Mouse (Mus musculus): ENCODE measurements at regions not wholly inside any gene's neighbourhood (a gene's known extent, or its start where the extent isn't known, plus 50 kb on each side); places are given as distances from the start of the nearest gene placed in this dataset.

DNA sequence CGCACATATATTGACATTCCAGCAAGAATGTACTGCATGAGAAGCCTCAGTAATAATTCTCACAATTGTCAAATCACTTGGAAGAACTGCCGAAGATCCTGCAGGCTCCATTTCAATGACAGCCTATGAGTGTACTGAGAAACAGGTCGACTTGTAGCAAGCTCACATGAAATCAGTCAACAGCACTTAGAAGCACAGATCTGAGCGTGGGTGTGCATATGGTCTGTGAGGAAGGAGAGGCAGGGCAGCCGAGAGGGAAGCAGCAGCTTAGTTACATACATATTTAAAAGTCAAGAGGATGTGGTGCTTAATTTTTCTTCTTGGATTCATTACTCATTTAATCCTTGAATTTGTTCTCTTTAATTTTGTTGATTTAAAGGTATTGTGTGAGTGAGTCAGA is 967.4 kb upstream of the Epha7 start:
- peak in 1 of 2 experiments; percentile 10 for DNase-seq (ENCODE audit: low spot score in 2 of 2)

DNA sequence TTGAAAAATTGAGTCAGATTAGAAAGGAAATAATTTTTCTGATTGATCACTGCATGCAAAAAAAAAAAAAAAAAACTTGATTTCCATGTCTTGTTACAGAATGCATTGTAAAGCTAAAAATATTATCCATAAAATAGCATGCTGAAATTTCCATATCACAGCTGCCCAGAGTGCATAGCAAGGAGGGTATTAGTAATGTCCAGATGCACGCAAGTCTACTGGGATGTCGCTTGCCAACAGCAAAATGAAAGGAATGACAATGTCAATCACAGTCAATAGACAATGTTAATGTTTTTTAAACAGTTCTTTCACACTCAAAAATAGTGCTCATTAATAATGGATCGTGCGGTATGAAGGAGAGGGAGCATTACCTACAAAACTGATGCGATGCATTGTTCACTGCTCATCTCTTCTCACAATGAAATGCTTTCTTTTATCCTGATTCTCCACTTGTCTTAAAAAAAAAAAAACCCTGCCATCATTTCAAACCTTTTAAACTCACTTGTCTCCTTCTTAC is 966.8 kb upstream of the Epha7 start:
- DNase-seq (ENCODE audit: low spot score in 2 of 2): no peak

DNA sequence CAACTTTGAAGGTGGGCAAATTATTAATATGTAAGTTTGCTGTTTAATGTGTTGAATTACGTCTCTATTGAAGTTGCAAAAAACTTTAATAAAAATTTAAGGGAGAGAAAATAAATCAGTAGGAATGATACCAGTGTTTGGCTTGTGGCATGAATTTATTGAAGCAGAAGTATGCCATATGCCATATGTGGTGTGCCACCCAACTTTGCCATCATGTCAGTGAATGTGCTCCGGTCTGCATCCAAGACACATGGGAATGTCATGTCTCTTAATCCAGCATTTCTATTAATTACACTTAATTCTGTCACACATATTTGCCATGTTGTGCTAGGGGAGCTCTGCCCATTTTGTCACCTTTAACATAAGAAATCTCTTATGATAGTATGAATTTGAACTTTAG is 956.8 kb upstream of the Epha7 start:
- DNase-seq (ENCODE audit: low spot score in 2 of 2): no peak

DNA sequence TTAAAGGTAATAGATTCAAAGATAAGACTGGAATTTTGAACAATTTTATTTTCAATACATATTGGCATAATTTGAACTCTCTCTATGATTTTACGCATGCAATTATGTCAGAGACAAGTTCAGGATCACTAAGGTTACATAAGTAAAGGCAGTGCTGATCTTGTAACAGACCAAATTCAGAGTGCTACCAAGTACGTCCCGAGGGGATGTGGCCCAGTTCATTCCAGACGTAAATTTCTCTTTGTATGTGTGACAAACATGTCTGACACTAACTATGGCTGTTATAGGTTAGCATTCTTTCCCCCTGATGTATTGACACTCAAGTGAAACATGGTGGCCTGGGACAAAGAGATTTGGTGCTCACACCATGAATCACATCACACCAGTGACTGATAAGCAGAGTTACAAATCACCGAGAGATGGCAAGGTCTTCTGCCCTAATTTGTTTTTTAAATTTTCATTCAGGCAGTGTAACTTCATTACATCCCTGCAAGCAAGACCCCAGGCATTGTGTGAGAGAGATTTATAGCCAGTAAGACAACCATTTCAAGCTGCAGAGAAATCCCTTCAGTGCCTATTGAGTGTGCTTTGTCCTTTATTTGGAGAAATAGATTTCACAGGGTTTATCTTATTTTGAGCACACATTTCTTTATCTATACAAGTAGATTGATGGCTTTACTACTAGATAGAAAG is 925.5 kb upstream of the Epha7 start:
- DNase-seq (ENCODE audit: low spot score in 2 of 2): no peak

DNA sequence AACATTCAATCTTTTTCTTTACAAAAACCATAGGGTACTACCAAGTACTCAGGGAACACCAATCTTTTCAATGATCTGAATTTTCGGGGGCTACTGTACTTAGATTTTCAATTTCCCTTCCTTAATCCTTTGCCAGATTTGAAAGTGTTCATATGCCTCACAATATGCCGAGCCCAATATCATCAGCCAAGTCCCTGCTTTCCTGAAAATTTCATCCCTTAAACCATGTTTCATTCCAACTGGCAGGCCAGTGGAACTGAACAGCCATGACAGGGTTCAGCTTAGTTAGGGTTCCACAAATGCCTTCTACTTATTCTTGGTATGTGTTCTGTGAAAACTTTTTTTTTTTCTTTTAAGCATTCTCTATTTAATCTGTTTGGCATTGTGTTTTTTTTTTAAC is 916.5 kb upstream of the Epha7 start:
- DNase-seq (ENCODE audit: low spot score in 2 of 2): no peak

DNA sequence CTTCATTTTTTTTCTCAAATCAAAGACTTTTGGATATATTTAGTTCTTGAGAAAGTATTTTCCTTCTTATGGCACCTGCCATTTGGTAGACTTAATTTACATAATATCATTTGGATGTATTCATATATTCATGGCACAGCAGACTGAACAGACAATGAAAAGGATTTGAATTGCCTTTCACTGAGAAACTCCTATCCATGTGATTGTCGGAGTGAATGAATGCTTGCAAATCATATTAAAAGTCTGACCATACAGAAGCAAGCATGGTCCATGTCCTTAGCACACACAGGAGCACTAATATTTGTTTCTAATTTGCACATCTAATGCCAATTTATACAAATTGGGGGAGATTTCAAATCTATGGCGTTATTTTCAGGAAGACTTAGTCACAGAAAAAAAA is 867.6 kb upstream of the Epha7 start:
- DNase-seq (ENCODE audit: low spot score in 2 of 2): no peak

DNA sequence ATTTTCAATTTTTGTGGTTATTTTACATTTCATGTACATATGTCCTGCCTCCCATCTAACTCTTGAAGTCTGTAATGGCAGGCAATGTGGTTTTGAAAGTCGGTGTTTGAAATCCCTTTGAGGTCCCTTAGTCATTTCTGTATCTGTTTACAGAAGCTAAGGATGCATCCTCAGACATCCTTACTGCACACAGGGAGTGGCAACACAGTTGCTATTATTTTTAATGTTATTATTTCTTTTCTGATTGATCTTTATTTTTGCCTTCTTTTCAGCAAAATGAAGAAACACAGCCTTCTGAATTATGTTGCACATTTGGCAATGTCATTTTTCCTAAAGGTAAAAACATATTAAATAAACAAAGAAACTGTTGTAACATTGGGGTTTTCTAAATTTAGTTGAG is 867.2 kb upstream of the Epha7 start:
- DNase-seq (ENCODE audit: low spot score in 2 of 2): no peak

DNA sequence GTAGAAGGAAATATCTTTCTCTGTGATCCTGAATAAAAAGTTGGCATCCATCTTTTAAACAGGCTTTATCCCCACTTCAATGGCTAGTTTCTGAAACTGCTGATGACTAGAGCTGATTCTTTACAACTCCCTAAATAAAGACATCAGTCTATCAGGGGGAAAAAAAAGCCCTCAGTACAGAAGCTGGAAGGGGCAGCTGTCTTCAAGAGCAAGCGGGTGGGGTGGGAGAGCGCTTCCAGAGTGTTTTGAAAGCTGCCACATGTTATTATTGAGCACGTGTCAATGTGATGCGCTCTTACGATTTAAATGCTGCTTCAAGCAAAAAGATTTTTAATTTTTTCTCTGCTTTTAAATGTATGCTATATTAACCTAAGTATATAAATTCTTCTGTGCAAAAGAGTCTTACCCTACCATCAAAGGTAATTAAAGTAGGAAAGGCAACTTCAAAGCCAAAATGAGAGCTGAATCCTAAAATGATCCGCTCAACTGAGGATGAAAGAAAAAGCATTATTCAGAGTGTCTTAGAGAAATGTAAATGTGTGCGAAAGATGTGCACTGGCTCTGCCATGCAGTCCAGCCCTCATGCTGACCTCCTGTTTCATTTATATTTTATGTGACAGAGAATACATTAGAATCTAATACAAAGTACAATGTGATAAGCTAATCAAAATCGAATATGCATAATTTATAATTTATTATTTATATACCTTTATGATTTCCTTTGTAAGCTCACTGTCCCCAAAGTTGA is 862.8 kb upstream of the Epha7 start:
- no peak for DNase-seq (ENCODE audit: low spot score in 2 of 2)

DNA sequence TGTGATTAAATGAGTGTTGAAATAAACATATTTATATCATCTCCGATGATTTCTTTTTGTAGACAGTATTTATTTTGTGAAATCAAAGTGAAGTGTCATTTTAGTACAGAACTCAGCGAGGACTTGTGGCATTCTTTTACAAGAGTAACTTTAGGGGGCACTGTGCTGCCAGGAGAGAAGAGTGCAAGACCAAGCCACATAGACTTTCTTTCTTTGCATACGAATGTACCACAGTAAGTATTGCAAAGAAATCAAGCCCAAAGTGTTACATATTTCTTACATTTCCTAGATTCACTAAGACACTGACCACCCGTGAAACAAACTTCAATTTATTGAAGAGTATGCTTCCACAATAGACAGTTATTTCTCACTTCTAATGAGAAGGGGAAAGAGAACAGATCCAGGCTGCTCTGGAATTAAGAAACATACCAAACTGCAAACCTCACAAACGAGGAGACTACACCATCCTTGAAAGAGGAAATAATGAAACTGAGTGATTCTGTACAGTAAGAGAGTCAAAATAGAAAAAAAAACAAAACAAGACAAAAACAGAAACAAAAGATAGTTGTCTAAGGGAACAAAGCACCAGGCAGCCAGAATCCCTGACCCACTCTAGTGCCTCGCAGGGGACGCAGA is 847.8 kb upstream of the Epha7 start:
- no peak for DNase-seq (ENCODE audit: low spot score in 2 of 2)

DNA sequence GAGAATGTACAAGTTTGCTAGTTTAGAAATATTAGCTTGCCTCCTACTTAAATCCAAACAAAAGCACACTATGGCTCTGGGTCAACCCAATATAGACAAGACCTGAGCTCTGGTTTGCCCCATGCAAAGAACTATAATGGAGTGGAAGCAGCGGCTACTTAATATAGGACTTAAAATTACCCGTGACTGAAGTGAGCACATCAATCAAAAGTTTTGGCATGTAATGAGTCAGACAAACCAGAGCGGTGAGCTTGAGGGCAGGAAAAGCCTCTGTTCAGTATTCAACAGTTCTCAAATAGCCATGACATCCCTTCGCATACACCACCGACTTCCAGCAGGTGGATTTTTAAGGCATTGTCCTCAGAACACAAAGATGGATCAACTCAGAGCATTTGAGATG is 842.4 kb upstream of the Epha7 start:
- DNase-seq (ENCODE audit: low spot score in 2 of 2): no peak

DNA sequence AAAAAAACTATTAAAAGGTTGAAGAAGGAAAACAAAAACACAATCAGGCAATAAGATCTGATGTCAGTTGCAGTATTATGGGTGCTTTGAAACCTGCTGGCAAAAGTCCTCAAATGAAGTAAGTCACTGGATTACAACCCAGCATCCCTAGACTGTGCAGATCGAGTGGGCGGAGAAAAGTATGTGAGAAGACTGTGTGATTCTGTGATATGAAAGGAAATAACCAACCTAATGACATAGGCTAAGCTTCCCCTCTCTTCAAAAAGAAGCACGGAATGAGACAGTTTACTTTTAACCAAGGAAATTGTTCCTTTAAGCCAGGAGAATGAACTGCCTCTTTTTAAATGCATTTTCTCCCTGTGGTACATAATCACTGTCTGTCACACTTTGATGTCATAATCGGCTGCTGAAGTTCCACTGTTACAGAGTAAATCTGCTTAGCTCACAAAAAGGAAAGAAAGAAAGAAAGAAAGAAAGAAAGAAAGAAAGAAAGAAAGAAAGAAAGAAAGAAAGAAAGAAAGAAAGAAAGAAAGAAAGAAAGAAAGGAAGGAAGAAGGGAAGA is 833.6 kb upstream of the Epha7 start:
- no peak for DNase-seq (ENCODE audit: low spot score in 2 of 2)

DNA sequence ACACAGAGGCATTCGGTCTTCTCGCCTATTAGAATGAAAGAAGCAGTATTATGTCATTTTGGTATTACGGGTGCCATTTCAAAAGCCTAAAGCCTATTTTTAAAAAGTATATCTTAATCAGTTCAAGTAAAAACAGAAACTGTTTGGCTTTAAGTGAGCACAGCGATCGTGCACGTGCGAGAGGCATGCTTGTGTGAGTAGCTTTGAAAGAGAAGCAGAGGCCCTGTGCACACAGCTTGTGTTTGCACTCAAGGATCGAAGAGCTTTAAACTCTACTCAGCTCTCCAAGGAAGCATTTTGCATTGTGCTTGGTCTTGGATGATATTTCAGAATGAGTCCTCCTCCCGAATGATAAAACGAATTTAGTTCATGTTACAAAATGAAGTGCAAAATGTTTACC is 833.1 kb upstream of the Epha7 start:
- DNase-seq (ENCODE audit: low spot score in 2 of 2): no peak

DNA sequence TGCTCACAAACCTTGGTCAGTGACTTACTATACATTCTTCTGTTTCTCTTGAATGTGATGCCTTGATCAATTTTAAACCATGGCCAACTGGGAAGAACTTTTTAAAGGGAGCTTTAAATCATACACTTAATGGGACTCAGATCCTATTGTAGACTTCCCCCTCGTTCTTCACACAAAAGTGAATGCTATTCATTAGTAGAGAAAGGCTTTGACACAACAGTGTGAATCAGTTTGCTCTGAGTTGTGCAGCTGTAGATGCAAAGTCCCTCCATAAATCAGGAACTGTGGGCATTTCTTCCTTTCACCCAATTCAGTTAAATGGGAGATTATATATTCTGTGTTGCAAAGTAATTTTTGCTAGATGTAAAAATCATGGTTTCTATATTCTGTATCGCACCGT is 831.6 kb upstream of the Epha7 start:
- DNase-seq (ENCODE audit: low spot score in 2 of 2): no peak

DNA sequence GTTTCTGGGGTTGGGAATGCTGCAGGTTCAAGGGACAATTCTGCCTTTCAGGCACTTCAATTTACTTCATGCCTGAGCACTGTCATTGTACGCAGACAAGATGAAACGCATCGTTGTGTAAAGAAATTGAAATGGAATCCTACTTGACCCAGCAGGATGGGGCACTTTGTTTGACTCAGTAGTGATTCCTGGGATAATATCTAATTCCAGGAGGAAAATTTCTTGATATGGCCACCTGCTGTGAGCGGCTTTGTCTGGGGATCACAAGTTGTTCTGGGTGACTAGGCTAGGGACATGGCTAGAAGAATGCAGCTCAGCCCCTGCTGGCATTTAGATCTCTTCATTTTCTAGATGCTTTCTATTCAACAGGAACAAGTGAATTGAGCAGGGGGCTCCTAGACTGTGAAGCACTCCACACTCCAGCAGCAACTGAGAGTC is 824.9 kb upstream of the Epha7 start:
- DNase-seq (ENCODE audit: low spot score in 2 of 2): no peak

DNA sequence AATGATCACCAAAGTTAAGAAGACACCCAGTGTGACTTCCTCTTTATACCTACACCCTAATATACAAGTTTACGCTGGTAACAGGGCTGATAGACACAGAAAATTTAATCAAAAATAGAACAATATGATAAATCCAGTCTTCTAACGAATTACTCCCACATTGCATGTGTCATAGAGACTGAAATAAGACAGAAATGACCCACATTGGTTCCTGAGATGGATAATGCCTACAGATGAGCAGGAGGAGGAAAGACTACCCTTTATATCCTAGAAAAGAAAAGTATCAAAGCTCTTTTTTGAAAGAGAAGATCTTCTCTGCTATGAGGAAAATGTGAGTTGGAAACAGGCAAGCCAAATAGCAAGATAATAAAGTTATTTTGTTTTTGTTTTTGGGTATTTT is 818.5 kb upstream of the Epha7 start:
- no peak for DNase-seq (ENCODE audit: low spot score in 2 of 2)

DNA sequence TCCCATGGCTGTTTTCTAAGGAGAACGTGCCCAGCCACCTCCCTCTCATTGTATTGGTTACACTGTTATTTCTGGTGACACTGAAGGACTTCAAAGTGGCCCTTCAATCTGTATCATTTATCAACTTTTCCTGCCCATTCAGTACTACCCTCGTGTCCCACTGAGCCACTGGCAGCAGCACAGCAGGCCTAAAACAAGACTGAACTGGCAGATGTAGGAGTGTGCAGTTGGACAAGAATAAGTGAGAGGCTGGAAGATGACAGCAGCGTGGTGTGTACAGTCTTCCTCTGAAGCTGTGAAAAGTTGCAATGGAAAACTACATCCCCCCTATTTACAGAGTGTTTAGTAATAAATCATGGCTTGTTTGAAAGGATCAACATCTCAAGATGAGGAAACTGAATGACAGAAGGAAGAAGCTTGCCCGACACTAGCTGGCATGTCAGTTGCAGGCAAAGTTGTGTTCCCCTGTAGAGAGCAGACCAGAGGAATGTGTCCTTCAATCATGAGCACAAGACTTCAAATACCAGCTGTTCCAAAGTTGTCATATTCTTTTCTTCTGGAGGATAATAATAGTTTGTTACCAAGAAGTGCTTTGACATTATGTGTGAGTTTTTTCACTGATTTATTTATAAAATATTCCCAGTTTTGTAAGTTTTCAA is 811.0 kb upstream of the Epha7 start:
- no peak for DNase-seq (ENCODE audit: low spot score in 2 of 2)

Measured in frontal cortex, postnatal 14 days (tissue).